Mouse (Mus musculus) telencephalon, adult 2 months (tissue): ENCODE measurements around the gene Bola1.
A peak's percentile ranks its signal among the peaks of the same experiment; 100 is the strongest.
"Not testable (repeated sequence)": the region's sequence is repeated elsewhere in the genome, so short reads cannot be mapped to it uniquely, and the experiment has no call there.

Source experiments
- DNase-seq: peaks from one replicate; pipeline ENCODE4 v3.0.0-alpha.2; 2011; ENCODE audit warnings: low read depth, low spot score

Bola1 gene

DNA sequence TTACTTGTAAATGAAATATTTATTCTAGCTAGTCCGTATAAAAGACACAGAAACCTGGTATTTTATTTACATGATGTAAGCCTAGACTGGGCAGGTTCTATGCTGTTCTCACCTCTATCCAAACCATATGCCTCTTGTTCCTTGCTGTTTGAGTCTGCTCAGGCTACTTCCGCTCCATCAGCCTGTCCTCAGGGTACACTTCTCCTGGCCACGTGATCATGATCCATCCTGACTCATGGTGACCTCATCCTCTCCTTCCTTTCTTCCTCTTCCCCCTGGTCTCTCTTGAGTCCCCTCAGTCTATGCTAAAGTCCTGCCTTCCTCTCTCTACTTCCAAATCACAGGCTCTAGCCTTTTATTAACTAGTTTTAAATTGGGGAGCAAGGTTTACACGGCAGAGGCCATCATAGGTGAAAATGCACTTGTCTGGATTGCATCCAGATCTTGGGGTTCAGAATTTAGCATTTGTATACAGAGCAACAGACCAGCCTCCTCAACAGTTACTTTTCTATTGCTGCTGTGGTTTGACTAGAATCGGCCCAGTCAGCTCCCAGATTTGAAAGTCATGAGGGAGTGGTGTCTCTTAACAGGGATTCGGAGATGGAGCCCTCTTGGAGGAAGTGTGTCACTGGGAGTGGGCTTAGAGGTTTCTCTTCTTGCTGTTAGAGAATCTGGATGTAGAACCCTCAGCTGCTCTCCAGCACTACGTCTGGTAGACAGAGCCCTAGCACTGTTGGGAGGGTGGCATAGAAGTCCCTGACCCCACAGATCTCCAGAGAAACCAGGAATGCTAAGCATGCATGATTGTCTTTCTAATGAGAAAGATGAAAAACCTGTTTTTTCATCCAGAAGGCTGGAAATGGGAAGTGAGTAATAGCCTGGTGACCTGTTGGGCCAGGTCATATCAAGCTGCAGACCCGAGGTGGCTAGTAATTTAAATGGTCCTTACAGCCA lies 7.5 kb upstream of the Bola1 start:
- no peak for DNase-seq

DNA sequence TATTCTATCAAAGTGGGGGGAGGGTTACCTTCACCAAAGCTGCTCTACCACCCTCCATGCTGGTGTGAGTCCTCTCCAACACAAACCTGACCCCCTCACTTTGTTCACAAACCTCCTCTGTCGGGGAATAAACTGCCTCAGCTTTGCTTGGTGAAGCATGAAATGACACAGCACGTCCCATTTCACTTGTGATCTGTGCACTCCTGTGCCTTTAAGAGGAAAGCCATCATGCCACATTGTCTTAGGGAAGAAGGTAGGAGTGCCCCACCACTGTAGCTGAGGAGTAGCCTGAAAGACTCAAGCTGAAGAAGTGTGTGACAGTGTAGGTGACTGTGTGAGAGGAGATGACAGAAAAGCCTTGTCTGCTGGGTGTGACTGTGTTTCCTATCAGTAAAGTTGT lies 5.9 kb upstream of the Bola1 start:
- DNase-seq = no peak

DNA sequence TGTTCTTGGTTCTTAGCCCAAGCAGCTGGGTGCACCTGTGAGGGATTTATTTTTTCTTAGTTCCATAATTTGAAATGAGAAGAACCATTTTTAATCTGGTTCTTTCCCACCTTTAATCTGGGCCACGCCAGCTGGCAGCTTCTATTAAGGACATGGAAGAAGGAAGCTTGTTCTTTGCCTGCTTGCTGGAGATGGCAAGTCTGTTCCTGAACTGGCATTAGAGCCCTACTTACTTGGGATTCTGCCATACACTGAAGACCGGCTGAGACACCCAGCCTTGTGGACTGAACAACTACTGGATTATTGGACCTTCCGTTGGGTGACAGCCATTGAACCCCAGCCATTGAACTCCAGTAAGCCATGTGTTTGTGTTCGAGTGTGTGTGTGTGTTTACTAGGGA lies 3.3 kb upstream of the Bola1 start:
- DNase-seq = no peak

DNA sequence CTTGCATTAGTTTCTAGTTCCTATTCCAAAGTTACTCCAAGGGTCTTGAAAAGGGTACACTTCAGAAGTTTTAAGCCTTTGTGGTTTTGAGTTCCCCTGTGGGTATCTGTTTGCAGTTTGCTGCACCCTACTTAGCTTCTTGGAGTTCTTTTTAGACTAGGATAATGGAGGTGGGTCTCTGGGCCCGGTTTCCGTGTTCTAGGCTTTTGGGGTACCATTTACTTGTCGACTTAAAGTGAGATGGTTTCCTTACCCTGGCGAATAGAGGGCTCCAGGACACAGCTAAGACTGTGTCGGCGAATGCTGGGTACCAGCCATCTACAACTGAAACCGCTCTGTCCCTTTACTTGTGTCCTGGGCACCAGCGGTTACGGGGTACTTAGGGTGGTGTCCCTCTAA lies 2.1 kb upstream of the Bola1 start:
- no peak for DNase-seq

DNA sequence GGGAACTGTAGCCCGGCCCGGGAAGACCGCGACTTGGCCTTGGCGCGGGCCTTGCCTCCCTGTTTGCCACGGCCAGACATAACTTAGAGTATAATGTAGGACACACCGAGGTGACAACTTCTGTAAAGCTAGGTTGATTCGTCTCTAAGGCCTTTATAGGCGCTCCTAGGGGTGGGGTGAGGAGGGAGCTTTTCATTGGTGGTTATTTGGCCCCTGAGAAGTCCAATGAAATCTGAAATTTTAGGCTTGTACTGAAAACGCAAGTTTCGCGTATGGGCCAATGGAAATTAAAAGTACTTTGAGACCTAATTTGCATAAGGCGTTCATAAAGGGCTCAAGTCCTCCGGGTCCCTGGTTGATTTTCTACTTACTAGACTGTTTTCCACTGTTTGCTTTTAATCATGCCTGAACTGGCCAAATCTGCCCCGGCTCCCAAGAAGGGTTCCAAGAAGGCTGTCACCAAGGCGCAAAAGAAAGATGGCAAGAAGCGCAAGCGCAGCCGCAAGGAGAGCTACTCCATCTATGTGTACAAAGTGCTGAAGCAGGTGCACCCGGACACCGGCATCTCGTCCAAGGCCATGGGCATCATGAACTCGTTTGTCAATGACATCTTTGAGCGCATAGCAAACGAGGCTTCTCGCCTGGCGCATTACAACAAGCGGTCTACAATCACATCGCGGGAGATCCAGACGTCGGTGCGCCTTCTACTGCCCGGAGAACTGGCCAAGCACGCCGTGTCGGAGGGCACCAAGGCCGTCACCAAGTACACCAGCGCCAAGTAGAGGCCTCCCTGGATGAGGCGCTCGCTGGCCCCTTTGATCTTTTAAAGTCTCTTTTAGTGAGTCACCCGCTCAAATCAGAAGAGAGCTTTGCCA lies 1.5 kb upstream of the Bola1 start, which contains the start of the genes Hist2h2ac and Hist2h2be:
TSS of gene Hist2h2ac (minus strand) at position 116 of the 875 bp plus-strand sequence.
TSS of gene Hist2h2be (plus strand) at position 355 of the 875 bp plus-strand sequence.
- DNase-seq = peak; percentile 97

DNA sequence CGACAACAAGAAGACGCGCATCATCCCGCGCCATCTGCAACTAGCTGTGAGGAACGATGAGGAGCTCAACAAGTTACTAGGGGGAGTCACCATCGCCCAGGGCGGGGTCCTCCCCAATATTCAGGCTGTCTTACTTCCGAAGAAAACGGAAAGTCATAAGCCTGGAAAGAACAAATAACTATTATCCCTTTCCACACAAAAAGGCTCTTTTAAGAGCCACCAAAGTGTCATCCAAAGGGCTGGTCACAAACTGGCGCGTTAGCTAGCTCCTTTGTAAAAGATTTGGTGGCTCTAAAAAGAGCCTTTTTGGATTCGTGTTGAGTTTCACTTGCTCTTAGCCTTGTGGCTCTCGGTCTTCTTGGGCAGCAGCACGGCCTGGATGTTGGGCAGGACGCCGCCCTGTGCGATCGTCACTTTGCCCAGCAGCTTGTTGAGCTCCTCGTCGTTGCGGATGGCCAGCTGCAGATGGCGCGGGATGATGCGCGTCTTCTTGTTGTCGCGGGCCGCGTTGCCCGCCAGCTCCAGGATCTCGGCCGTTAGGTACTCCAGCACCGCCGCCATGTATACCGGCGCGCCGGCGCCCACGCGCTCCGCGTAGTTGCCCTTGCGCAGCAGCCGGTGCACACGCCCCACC lies 739 bp upstream of the Bola1 start:
- DNase-seq = not testable (repeated sequence)

DNA sequence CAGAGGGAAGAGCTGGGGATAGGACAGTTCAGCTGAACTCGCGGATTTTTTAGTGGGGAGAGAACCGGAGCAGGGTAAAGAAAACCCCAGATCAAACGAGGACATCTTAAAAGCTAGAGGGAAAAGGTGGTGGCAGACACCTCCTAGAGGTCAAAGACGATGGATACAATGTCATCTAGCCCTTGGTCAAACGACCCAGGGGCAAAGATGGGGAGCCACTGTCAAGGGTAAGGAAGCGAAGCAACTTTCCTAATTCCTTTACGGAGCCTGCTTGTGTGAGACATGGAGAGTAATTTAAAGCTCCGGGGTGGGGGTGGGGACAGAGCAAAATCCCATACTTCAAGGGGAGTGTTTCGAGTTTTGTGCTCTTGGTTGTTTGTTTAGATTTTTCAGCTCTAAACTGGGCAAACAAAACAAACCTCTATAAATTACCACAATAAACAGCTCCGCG lies 293 bp downstream of the Bola1 start:
- no peak for DNase-seq

DNA sequence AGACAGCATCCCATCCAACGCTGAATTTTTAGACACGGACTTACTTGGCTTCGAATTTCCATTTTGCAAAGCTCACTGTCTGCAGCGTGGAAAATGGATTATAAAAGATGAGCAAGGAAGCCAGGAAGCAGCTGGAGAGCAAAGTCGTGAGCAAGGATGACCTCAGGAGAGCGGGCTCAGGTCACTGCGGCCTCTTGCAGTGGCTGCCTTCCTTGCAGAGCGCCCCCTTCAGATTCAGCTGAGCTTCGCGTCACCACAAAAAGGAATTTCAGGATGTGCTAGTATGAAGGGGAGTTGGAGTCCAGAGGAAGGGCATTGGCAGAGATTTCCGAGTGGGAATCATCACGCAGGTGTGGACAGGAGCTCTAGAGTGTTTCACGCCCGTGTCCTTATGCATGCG lies 10.3 kb downstream of the Bola1 start:
- DNase-seq = no peak

DNA sequence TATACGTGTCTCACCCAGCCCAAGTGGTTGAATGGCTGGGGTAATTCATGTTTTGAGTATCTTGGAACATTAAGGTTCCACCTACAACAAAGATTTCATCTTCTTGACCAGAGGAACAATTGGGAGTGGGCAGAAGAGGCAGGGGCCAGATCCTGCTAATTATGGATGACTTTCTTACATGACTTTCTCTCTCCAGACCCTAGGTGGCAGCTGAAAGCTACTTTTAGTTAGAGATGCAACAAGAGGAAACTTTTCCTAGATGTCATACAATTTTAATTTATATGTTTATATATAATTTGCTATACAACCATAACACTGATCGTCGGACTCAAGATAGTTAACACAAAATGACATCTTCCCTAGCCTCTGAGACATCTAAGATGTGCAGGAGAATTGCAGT lies 11.7 kb downstream of the Bola1 start:
- DNase-seq = no peak

DNA sequence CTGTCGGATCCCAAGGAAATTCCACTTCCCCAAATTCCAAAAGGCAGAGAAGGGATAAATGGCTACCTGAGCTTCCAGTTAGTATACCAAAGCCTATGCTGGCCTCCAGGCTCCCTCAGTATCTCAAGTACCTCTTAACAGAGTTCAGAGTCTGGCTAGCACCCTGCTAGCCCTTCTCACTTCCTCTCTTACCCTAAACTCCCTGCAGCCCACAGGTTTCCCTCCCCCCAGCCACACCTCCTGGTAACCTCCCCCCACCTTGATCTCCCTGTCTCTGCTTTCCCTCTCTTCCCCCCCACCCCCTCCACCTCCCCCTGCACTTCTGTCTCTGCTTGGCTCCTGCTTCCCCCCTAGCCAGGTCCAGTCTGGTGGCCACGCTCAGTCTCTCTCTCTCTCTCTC lies 19.8 kb downstream of the Bola1 start:
- DNase-seq = no peak

DNA sequence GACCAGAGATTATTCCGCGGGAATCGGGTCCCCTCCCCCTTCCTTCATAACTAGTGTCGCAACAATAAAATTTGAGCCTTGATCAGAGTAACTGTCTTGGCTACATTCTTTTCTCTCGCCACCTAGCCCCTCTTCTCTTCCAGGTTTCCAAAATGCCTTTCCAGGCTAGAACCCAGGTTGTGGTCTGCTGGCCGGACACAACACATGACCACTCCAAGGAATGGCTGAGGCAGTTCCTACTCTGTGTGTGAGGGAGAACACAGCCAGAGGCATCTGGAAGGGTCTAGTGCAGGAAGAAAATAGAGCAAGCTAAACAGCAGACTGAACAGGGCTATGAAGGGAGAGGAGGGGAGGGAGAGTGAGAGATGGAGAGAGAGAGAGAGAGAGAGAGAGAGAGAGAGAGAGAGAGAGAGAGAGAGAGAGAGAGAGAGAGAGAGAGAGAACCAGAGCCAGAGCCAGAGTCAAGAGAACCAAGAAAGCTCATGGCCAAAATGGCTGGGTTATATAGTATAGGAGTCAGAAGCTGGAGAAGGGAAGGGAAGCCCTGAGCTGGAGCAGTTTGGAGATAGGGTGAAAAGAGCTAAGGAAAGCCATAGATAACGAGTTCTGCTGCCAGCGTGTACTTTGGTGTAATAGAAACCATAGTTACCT lies 20.8 kb downstream of the Bola1 start:
- not testable (repeated sequence) for DNase-seq

DNA sequence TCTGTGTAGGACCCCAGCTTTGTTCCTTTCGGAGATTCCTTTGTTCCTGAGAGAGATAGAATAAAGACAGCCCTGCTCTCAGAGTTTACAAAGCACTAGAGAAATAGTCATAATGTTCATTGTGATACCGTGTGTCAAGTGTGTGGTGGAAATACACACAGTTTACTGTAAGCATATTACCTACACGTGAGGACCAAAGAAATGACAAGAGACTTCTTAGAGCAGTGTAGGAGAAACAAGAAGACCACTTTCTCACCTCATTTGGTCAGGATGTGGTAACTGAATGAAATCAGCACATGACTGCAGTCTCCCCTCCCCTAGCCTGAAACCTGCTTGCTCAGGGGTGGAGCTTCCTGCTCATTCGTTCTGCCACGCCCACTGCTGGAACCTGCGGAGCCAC lies 21.3 kb downstream of the Bola1 start:
- DNase-seq = no peak

DNA sequence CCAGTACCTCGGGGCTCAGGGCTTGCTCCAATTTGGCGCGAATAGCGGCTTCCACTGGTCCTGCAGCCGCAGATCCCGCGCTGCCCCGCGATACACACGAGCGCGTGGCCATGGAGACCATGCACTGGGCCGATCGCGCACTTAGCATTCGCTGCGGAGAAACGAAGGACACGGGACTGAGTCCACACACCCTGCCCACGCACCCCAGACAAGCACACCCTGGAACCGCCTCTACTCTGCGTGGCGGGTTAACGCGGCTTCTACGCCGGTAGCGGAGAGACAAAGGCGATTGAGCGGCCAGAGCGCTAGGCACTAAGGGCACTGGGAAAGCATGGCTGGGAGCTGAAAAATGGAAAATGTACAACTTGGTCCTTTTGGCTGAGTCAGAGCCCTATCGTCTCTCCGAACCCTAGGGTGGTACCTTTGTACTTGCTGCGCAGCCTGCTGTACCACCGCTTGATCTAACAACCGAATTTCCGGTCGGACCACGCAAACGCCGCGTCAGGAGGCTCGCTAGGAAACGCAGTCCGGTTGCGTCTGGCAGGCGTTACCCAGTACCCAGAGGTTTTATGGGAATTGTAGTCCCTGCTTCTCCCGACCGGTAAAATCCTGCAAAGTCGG lies 22.3 kb downstream of the Bola1 start:
- peak; percentile 96 for DNase-seq

DNA sequence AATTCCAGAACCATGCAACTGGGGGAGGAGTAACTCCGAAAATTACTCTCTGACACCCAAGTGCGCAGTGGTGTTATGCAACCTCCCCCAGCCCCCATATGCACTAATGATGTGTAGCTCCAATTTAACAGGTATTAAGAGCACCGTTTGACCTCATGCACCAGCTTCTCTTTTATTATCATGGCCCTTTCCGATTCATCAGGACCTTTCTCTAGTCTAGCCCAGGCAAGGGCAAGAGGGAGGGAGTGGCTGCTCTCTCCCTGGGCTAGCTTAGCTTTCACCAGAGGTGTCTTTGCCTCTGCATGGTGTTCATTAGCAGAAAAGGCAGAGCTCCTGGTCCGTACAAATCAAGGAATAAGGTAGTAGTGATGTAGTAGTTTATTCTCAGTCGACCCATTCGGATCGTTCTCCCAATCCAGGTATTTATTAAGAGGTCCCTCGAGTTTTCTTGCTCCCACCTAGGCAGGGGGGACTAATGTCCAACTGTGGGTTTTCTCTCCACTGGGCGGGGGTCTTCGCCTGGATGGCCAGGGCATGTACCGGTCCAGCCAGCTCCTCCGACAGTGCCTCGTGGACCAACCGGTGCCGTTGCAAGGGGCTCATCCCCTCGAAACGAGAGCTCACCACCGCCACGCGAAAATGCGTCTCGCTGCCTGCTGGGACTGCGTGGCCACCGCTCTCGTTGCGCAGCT lies 22.9 kb downstream of the Bola1 start:
- DNase-seq = no peak

DNA sequence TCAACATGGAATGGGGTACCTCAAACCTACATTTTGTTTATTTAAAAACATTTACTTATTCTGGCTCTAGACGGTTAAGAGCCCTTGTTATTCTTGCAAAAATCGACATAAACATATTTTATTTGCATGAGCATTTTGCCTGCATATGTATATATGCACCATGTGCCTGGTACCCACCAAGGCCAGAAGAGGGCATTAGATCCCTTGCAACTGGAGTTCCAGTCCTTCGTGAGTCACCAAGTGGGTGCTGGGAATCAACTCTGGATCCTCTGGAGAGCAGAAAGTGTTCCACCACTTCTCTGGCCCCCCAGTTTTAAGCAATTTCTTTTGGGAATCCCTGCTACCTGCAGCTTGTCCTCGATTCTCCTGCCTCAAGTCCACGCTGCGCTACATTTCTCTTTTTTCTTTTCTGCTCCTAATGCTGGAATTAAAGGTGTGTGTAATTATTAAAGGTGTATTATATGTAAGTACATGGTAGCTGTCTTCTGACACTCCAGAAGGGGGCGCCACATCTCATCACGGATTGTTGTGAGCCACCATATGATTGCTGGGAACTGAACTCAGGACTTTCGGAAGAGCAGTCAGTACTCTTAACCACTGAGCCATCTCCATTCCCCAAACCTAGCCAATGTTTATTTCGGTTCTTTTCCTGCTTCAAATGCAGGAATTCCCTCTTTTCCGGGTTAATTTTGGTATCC lies 23.7 kb downstream of the Bola1 start:
- no peak for DNase-seq

DNA sequence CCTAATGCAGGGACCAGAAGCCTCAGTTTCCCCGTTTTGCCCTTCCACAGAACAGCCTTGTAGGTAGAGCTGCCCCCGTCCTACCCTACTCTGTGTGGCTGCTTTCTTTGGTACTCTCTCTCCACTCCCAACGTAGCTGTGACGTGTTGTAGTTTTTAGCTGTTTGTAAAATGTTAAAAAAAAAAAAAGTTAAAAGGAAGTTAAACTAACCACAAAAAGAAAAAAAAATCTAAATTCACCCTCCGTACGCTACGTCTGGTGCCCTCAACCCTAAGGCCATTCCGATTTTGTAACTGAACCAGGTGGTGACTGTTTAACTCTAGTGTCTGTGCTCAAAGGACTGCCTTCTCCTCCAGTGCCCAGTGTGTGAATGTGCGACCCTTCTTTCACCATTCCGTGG lies 24.5 kb downstream of the Bola1 start:
- DNase-seq = no peak

DNA sequence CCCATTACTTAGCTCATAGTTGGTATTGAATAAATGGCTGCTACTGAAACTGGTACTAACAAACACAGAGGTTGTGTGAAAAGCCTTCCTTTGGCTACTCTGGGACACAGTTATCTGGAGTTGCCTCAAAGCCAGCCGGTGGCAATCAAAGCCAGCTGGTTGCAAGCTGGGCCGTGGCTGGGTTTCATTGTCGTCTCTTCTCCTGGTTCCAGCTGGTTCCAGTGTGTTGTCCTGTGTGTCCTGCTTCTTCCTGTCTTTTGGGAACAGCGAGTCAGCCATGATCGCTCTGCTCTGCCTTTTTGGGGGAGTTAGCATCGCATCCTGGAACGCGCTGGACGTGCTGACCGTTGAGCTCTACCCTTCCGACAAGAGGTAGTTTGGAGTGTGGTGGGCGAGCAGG lies 26.5 kb downstream of the Bola1 start:
- no peak for DNase-seq

DNA sequence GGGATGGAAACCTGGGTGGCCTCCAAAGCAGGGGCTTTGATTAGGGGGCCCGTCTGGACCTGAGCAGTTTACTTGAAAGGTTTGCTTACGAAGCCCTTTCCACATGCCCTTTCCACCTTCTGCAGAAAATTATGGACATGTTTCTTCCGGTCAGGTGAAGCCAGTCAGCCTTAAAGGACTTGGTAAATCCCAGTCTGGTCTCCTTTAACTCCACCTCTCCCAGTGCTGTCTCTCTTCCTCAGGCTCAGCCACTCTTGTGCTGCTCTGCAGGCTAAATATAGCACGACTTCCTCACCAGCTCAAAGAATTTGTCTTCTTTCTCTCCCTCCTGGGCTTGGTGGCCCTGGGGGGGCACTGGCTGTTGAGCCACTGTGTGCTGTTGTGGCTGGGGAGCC lies 37.1 kb downstream of the Bola1 start:
- peak; percentile 69 for DNase-seq

DNA sequence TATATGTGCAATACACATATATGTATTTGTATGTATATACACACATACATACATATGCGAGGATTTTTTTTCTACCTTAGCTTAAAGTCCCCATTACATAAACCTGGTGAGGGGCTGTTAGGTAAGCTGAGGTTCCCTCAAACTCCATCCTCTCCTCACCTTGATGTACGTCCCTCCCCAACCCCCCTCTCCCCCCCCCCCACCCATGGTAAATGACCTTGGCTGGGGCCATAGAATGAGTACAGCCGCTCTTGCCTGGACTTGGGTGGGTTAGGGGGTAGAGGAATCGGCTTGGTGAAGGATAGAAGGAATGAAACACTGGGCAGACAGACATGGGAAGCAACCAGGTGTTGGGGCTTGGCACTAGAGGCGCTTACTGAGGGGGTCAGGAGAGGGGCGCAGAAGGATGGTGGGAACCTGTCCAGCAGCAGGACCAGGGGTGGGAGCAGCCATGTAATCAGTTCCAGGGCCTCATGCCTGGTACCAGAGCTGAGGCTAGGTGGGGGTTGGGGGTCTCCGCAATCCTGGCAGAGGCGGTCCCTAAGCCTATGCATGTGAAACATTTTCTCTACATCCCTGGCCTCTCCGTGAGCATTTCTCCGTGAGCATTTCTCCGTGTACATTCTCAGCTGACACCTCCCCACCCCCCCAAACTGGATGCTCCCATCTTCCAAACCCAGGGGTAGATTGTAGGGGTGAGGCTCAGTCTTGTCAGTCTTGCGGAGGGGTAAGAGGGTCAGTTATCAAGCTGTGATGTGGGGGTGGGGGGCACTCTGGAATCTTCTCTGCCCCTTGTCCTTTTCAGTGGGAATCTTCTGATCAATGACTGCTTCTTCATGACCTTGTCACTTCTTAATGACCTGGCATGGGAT lies 37.8 kb downstream of the Bola1 start:
- no peak for DNase-seq
